ENCODE assay signal across 7 mouse cellular contexts in the genomic region with DNA sequence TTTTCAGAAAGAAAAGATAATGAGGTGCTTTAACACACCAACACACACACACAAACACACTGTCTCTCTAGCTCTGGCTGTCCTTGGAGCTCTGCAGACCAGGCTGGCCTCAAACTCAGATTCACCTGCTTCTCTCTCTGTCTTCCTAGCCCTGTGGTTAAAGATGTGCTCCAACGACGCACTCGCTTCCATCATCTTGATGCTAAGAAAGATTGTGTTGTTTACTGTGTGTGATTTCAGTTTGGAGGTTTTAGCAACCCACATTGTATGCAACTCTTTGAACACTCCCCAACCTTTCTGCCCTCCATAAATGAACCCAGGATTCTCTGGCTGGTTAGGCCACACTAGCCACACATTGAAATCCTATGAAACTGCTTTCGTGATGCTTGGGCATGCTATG. TPM values are rescaled to one million over a fixed set of nuclear protein-coding genes. Genes with fewer than 3 reads are reported as not detected.
DNase-seq lines count a peak whose midpoint lies in the region; ATAC-seq lines count a peak whose summit lies in the region.

No protein-coding gene starts in this region.

- ATAC-seq in neural tube, embryonic 11.5 days (ENCODE audit: insufficient read depth, low FRiP score, low TSS enrichment): no peak
- ATAC-seq in forebrain, embryonic 14.5 days: no peak
- ATAC-seq in liver, embryonic 13.5 days (ENCODE audit: low read depth): no peak

- no peaks in the 10 kb centered on the region for H3K9me3 ChIP-seq in neural tube, embryonic 11.5 days (ENCODE audit: control insufficient read depth, low read length)
- no peaks in the 10 kb centered on the region for H3K9me3 ChIP-seq in forebrain, embryonic 14.5 days (replicated peaks; ENCODE audit: control insufficient read depth, low read length)
- H3K9me3 ChIP-seq in liver, embryonic 13.5 days (replicated peaks): no peaks in the 10 kb centered on the region

- no peak overlapping the region for H3K9ac ChIP-seq in neural tube, embryonic 11.5 days (ENCODE audit: low read length)
- H3K9ac ChIP-seq in forebrain, embryonic 14.5 days (ENCODE audit: low read length): peak overlapping the region; percentile 100; the same call in 1 of the 2 replicates
- peak overlapping the region; percentile 99 for H3K9ac ChIP-seq in liver, embryonic 13.5 days

- H3K27me3 ChIP-seq in neural tube, embryonic 11.5 days (ENCODE audit: control insufficient read depth, insufficient read depth, low read length): no peaks in the 10 kb centered on the region
- H3K27me3 ChIP-seq in forebrain, embryonic 14.5 days (replicated peaks; ENCODE audit: control insufficient read depth, insufficient read depth, low read length): no peaks in the 10 kb centered on the region
- H3K27me3 ChIP-seq in liver, embryonic 13.5 days: no peaks in the 10 kb centered on the region

- peak overlapping the region; percentile 91; the same call in 1 of the 2 replicates for H3K4me3 ChIP-seq in neural tube, embryonic 11.5 days (ENCODE audit: low read depth, low read length)
- peak overlapping the region; percentile 98; the same call in 1 of the 2 replicates for H3K4me3 ChIP-seq in forebrain, embryonic 14.5 days (ENCODE audit: low read depth, low read length)
- H3K4me3 ChIP-seq in liver, embryonic 13.5 days (replicated peaks): peak overlapping the region; percentile 97

- H3K4me1 ChIP-seq in neural tube, embryonic 11.5 days (ENCODE audit: control insufficient read depth, insufficient read depth, low read length): peaks cover 12% of the 10 kb centered on the region; the same call in 1 of the 2 replicates
- peaks cover 22% of the 10 kb centered on the region for H3K4me1 ChIP-seq in forebrain, embryonic 14.5 days (ENCODE audit: control insufficient read depth, insufficient read depth, low read length)
- H3K4me1 ChIP-seq in liver, embryonic 13.5 days (replicated peaks): peaks cover 56% of the 10 kb centered on the region

- no peak for DNase-seq in neural tube, embryonic 11.5 days (ENCODE audit: low spot score)
- DNase-seq in neural tube, embryonic 10.5 days (ENCODE audit: extremely low spot score, low spot score): no peak
- no peak for DNase-seq in forebrain, embryonic 14.5 days (ENCODE audit: low spot score)
- DNase-seq in liver, embryonic 13.5 days: no peak
- peak; percentile 47 for DNase-seq in thymus, postnatal 4 days
- DNase-seq in frontal cortex, postnatal 14 days (ENCODE audit: low spot score in 2 of 2): no peak
- DNase-seq in spleen, adult 18-20 months: no peak

- 94% methylated on average over 4 of the region's 4 CpGs for WGBS in neural tube, embryonic 11.5 days
- WGBS in forebrain, embryonic 14.5 days: 83% methylated on average over 4 of the region's 4 CpGs
- WGBS in liver, embryonic 13.5 days (ENCODE audit: insufficient replicate concordance): 77% methylated on average over 4 of the region's 4 CpGs

- peaks cover under 1% of the 10 kb centered on the region; the same call in 1 of the 2 replicates for H3K36me3 ChIP-seq in neural tube, embryonic 11.5 days (ENCODE audit: control insufficient read depth, insufficient read depth, low read length)
- peaks cover 2% of the 10 kb centered on the region for H3K36me3 ChIP-seq in forebrain, embryonic 14.5 days (ENCODE audit: control insufficient read depth, insufficient read depth, low read length)
- H3K36me3 ChIP-seq in liver, embryonic 13.5 days: peaks cover 9% of the 10 kb centered on the region

- H3K4me2 ChIP-seq in neural tube, embryonic 11.5 days (ENCODE audit: low read depth): peak overlapping the region; percentile 59
- peak overlapping the region; percentile 85 for H3K4me2 ChIP-seq in forebrain, embryonic 14.5 days (ENCODE audit: low read length)
- peak overlapping the region; percentile 99 for H3K4me2 ChIP-seq in liver, embryonic 13.5 days

- no peak overlapping the region for H3K27ac ChIP-seq in neural tube, embryonic 11.5 days (ENCODE audit: low read depth, low read length)
- no peak overlapping the region for H3K27ac ChIP-seq in forebrain, embryonic 14.5 days (ENCODE audit: low read depth, low read length)
- H3K27ac ChIP-seq in liver, embryonic 13.5 days: peak overlapping the region; percentile 100; the same call in 1 of the 2 replicates

RNA-seq across cellular contexts. Expression of gene Agrp, which starts 1.3 kb away (rescaled TPM):
- polyA plus RNA-seq in neural tube, embryonic 11.5 days (2014; fragmentation: Nextera tagmentation; extraction: Ambion mirVana): 0.66 and 2.1 TPM in 2 replicates
- 0.72 and 1.8 TPM in 2 replicates for polyA plus RNA-seq in forebrain, embryonic 14.5 days (2014; fragmentation: Nextera tagmentation; extraction: Ambion mirVana)
- 0.15 and 0.41 TPM in 2 replicates for polyA plus RNA-seq in liver, embryonic 13.5 days (2015; fragmentation: Nextera tagmentation; extraction: Ambion mirVana)

RNA-seq across cellular contexts. Expression of gene Ctcf, which starts 2.1 kb away (rescaled TPM):
- 98.5 and 111 TPM in 2 replicates for polyA plus RNA-seq in neural tube, embryonic 11.5 days (2014; fragmentation: Nextera tagmentation; extraction: Ambion mirVana)
- 100 and 108 TPM in 2 replicates for polyA plus RNA-seq in forebrain, embryonic 14.5 days (2014; fragmentation: Nextera tagmentation; extraction: Ambion mirVana)
- polyA plus RNA-seq in liver, embryonic 13.5 days (2015; fragmentation: Nextera tagmentation; extraction: Ambion mirVana): 69.1 and 75.8 TPM in 2 replicates

RNA-seq across cellular contexts. Expression of gene Ripor1, which starts 33.5 kb away (rescaled TPM):
- polyA plus RNA-seq in neural tube, embryonic 11.5 days (2014; fragmentation: Nextera tagmentation; extraction: Ambion mirVana): 19.3 and 20.3 TPM in 2 replicates
- polyA plus RNA-seq in forebrain, embryonic 14.5 days (2014; fragmentation: Nextera tagmentation; extraction: Ambion mirVana): 14.9 and 21.7 TPM in 2 replicates
- polyA plus RNA-seq in liver, embryonic 13.5 days (2015; fragmentation: Nextera tagmentation; extraction: Ambion mirVana): 7.2 and 9.0 TPM in 2 replicates

RNA-seq across cellular contexts. Expression of gene Carmil2, which starts 47.6 kb away (rescaled TPM):
- polyA plus RNA-seq in neural tube, embryonic 11.5 days (2014; fragmentation: Nextera tagmentation; extraction: Ambion mirVana): 4.6 and 5.0 TPM in 2 replicates
- 6.0 and 8.4 TPM in 2 replicates for polyA plus RNA-seq in forebrain, embryonic 14.5 days (2014; fragmentation: Nextera tagmentation; extraction: Ambion mirVana)
- polyA plus RNA-seq in liver, embryonic 13.5 days (2015; fragmentation: Nextera tagmentation; extraction: Ambion mirVana): 0.29 and 0.32 TPM in 2 replicates
